Mouse (Mus musculus): Measurements from ENCODE around the gene Stk10.

Gene Stk10

GRCm38 (mm10) chr11:32634842-32635241 is 101.7 kb downstream of the Stk10 start:
- DNase-seq: no peak

- DNase-seq: no peak
Measured at GRCm38 (mm10) chr11:32636275-32636674, 103.2 kb downstream of the Stk10 start.

DNA sequence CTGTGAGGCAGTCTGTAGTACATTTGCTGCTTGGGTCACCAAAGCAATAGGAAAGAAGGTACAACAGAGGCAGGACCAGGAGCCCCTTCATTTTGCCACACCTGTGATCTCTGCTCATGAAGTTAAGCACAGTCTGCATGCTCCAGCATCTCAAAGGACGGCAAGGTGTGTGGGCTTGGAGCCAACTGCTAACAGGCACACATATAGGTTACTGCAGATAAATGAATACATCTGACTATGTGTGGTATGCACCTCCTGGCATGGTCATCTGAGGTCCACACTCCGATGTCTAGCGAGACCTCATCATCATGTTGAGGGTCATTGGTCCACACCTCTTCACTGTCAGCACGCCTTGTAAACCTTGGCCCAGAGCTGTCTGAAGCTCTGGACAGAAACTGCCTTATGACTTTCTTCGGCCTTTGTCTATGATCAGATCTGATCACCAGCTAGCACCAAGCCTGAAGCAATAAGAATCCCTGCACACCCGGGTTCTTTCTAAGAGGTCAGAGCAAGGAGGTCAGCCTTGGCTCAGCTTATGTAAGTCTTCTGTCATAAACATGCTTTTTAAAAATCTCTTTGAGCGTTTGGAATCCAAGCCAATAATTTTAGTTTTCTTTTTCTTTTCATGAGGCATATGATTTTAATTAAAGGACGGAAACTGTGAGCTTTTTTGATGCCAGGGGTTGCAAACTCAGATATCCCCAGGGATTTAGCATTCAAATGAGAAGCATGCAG is 105.6 kb downstream of the Stk10 start:
- DNase-seq: no peak

- DNase-seq: no peak
Measured at GRCm38 (mm10) chr11:32640617-32641016, 107.5 kb downstream of the Stk10 start.

GRCm38 (mm10) chr11:32642249-32642876 is 109.3 kb downstream of the Stk10 start, which contains the start of gene Fbxw11:
Gene Fbxw11 (plus strand): TSS chr11:32642724.
- DNase-seq: peak; percentile 96

DNA sequence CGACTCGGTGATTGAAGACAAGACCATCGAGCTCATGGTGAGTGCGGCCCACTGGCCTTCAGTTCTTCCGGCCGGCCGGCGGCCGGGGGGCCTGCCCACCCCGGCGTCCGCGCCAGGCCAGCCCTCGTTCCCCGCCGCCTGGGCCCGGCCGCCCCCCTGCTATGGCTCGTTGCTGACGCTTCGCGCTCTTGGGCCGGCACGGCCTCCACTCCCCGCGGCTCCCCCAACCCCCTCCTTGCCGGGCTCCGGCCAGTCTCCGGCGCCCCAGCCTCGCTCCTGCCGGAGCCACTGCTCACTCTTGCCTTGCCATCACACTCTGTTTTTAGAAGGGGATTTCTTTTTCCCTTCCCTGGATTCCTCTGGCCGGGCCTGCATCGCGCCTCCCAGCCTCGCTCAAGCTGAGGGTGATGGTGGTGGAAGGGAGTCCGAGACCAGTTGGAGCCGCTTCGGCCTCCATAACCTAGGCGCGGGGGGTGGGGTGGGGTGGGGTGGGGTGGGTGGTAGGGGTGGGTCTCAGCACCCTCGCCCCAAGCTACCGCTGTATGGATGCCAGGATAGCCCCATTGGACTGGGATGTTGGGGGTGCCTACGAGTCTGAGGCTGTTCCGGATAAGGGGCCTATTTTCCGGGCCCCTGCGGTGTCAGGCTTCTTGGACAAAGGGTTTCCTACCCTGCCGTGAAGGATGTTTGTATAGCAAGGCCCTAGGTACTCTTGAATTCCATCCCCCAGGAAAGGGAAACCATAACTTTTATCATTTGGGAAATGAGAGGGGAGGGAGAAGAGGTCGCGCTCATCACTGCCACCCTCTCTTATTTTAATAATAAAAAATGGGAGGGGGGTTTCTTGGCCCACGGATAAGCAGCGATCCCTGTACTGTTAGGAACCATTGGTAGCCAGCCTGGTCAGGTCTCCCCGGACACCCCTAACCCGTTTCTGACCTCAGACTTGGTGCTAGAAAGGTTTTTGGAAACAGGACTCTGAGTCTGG is 110.1 kb downstream of the Stk10 start:
- DNase-seq: no peak

- peak; percentile 44 for DNase-seq
Measured at GRCm38 (mm10) chr11:32644010-32644409, 110.9 kb downstream of the Stk10 start.

DNA sequence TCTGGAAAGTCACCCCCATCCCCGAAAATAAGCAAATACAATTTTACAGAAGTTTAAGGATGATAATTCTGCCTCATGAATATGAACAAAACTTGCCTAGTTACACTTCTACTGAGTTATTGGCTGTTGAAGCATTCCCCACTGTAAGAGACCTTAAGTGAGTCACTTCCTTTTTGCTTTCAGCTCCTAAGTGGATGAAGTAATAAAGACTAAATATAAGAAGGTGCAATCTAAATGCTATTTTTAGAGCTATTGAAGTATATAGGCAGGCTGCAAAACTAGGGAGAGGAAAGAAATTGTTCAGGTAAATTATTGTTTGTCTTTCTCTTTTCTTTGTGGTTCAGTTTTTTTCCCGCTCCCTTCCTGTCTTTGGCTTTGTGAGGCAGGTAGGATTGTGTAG is 114.2 kb downstream of the Stk10 start:
- no peak for DNase-seq

- peak; percentile 87 for DNase-seq
Measured at GRCm38 (mm10) chr11:32650236-32650749, 117.2 kb downstream of the Stk10 start.

- DNase-seq: peak; percentile 82
Measured at GRCm38 (mm10) chr11:32650893-32651590, 117.9 kb downstream of the Stk10 start.

- DNase-seq: no peak
Measured at GRCm38 (mm10) chr11:32651723-32652122, 118.6 kb downstream of the Stk10 start.

DNA sequence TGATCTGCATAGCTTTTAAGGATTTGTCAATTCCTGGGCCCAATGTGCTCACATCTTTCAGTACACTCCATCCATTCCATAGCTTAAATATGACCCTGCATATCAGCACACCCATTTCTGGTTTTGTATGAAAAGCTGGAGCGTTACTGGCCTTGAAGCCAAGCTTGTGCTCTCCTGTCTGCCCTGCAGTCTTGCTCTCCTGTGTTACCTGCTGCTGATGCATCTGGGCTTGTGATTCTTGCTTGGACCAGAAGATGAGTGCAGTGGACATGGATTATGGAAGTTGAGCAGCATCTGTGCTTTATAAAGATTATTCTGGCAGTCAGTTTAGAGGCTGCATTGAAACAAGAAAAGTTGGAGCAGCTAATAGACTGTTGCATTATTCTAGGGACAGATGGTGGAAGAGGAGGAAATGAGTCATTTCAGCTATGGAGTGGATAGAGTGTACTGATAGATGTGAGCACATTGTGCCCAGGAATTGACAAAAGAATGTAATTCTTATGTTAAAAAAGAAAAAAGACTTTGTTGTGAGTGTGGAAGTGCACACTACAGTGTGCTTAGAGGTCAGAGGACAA is 129.1 kb downstream of the Stk10 start:
- no peak for DNase-seq

GRCm38 (mm10) chr11:32665639-32666038 is 132.5 kb downstream of the Stk10 start:
- DNase-seq: no peak

- DNase-seq: no peak
Measured at GRCm38 (mm10) chr11:32666983-32667382, 133.9 kb downstream of the Stk10 start.

GRCm38 (mm10) chr11:32671480-32671879 is 138.4 kb downstream of the Stk10 start:
- no peak for DNase-seq

Data from kidney, adult 9 months (tissue).